Mouse (Mus musculus): ENCODE data around the gene Phlda1.

DNA sequence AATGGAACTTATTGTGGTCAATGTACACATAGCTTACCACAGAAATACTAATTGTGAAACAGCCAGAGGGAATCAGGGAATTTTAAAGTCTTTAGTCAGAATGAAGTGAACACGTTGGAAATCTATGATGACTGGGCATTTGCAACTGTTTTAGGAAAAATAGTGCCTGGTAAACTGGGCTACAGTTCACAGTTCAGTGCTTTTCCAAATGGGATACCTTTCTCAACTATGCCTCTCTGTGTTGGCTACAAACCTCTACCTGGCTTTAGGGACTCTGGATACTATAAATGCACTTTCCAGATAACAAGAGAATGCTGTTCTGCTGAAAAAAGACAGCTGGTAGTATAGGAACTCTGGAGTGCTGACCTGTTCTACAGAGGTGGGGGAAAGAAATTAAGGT lies 1.5 kb upstream of the Phlda1 start:
- no peak for TF ChIP-seq POLR2A (IDR thresholded peaks at IDR 0.05; ENCODE audit: low read depth, low read length)
- TF ChIP-seq CTCF (IDR thresholded peaks at IDR 0.05; ENCODE audit: borderline replicate concordance, insufficient read depth, low read length) = no peak
